Mouse (Mus musculus) urinary bladder, postnatal 10 days (tissue): ENCODE measurements around the gene Bbs9.

Experiments
- DNase-seq: peaks from one replicate; pipeline ENCODE4 v3.0.0; 2022; ENCODE audit warnings: low spot score

The Bbs9 gene

GRCm38 (mm10) chr9:22805981-22806380 lies 330.5 kb downstream of the Bbs9 start:
- no peak for DNase-seq

DNA sequence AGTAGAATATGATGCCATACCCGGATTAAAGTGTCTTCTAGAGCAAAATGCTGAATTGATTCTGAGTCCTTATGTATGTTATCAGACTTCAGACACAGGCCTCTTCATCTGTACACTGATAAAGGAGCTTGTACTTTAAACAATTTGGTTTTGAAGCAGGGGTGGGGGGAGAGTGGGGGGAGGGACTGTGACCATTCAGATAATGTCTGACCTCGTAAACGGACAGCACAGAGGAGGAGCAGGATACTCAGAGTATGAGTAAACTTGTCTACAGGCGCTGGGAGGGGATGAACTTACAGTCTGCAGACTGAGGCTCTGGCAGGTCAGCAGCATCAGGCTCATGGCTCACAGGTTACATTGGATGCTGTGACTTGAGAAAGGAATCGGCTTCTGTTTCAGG lies 331.0 kb downstream of the Bbs9 start:
- DNase-seq = no peak

- DNase-seq = no peak
Measured at GRCm38 (mm10) chr9:22807693-22808092, 332.2 kb downstream of the Bbs9 start.

GRCm38 (mm10) chr9:22809621-22810126 lies 334.2 kb downstream of the Bbs9 start:
- DNase-seq = no peak

GRCm38 (mm10) chr9:22810454-22810853 lies 334.9 kb downstream of the Bbs9 start:
- no peak for DNase-seq

- DNase-seq = no peak
Measured at GRCm38 (mm10) chr9:22811931-22812330, 336.4 kb downstream of the Bbs9 start.

DNA sequence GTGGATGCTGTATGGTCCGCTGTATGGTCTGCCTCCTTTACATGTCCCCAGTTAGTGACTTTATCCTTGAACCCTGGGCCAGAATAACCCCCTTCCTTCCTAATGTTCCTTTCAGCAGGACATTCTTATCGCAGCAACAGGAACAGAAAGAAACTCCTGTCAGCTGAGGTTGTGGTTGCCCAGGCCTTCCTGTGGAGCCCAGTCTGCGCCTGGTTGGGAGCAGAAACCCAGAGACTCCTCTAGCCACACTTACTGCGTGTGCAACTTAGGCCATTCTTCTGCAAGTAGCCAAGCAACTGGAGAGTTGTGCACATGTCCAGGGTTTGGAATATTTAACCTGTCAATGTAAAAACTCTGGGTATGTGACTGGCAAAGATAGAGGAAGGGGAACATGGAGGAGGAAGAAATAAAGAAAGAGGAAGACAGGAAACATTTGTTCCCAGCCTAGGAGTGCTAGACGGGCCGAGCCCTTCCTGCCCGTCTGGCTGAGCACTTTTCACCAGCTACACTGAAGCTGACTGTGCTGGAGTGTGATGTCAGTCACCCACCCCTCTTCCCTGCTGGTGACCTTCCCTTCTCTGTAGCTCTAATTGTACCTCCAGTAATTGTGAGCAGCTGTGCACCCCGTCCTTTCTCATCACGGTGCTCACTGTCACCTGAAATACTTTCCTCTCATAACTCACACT lies 339.0 kb downstream of the Bbs9 start:
- DNase-seq = no peak

- DNase-seq = no peak
Measured at GRCm38 (mm10) chr9:22815093-22815458, 339.6 kb downstream of the Bbs9 start.

- DNase-seq = no peak
Measured at GRCm38 (mm10) chr9:22819539-22819938, 344.0 kb downstream of the Bbs9 start.

DNA sequence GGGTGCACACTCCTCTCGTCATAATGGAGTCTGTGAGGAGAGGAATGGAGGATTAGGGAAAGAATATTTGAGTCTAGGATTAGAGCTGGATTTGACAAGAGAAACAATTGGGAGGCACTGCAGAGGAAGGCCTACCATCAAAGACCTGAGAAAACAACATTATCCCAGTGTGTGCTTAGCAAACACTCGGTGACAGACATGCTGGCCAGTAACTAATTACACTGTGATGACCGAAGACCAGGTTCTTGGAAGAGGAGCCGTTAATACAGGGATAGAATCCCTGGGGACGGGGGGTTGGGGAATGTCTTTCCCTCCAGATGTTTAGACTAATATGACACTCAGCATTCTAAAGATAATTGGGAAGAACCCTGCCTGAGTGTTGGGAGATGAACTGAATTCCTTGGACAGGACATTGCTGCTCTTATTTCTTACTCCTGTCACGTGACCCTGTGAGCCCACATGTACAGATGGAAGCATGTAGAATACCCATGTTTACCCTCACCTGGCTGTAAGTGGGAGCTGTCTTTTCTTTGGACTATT lies 345.2 kb downstream of the Bbs9 start:
- no peak for DNase-seq

- DNase-seq = no peak
Measured at GRCm38 (mm10) chr9:22822770-22823169, 347.3 kb downstream of the Bbs9 start.

DNA sequence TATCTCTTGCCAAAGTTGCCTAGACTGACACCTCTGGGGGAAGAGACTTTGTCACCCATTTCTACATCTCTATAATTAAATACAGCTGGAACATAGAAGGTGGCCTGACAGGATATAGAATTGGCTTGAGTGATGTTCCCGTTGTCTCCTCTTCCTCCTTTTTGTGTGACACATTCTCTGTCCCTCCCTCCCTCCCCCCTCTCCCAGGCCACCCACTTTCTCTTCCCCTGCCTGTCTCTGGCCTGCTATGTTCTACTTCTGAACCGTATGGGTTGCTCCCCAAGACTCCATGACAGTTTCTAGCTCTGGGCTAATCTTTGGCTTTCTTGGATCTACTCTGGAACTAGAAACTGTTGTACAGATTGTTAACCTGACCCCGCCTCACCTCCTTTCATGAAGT lies 348.3 kb downstream of the Bbs9 start:
- no peak for DNase-seq

DNA sequence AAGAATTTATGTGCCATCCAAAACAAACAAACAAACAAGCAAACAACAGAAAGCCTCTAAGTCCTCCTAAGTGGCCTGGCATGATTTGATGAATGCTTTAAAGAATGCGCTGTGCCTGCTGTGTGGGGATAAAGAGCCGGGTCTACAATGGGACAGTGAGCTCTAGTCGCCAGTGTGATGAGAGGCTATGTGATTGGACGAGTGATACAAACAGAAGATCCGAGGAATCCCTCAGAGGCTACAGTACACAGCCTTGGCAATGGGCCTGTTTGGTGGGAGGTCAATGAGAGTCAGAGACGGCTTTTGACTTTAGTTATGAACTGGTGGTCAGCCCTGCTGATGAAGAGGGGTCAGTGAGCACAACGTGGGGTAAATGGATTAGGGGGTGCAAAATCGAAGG lies 349.4 kb downstream of the Bbs9 start:
- DNase-seq = no peak

- no peak for DNase-seq
Measured at GRCm38 (mm10) chr9:22826571-22826990, 351.1 kb downstream of the Bbs9 start.

DNA sequence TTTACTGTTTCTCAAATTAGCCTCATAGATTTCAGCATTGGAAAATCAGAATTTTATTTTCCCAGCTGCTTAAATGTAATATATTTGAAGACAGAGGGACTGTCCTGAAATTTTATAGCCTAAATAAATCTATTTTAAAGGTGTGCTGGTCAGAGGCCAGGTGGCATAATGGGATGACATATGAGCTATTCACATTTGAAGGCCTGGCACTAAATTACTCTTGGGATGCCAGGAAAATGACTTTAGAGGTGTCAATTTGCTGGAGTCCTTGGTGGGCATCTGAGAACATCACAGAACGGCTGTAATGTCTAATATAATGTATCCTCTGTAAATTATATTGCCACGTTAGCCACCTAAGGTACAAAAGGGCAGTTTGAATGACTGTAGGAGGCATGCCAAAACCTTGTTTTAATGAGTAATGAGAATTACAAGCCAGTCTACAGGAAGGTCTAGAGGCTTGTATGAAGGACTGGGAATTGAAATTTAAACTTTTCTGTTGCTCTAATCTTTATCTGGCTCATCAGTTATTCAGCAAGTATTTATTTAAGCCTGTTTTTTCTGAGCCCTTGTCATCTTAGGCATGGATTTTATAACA lies 351.8 kb downstream of the Bbs9 start:
- DNase-seq = no peak

DNA sequence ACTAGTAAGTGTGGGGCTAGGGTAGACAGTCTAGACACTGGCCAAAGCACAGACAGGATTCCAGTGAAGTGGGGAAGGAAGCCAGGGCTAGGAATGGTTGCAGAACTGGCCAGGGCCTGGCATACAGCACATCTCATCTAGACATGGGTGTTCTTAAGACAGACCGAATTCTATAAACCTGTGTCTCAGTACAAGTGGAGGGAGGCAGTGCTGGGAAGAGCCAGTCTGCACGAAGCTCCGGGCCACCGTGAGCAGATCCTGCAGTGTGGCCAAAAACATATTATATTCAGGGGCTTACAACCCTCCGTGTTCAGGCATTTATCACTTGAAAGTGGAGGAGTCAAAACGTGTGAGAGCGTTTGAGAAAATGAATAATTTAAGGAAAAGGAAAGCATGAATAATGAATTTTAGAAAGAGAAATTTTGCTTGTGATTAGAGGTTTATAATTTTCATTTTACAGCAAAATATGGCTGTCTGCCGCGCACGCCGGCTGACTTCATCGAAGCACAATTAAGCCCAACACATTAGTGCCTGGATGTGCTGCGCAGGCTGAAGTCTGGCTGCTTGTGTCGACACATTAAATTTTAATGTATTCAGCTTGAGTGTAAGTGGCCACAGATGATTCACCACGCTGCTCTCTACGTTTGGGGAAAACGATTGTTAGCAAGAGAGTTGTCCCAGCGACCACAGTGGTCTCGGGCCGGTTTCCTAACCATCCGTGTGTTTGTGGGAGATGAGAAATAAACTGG lies 353.9 kb downstream of the Bbs9 start:
- DNase-seq = no peak

DNA sequence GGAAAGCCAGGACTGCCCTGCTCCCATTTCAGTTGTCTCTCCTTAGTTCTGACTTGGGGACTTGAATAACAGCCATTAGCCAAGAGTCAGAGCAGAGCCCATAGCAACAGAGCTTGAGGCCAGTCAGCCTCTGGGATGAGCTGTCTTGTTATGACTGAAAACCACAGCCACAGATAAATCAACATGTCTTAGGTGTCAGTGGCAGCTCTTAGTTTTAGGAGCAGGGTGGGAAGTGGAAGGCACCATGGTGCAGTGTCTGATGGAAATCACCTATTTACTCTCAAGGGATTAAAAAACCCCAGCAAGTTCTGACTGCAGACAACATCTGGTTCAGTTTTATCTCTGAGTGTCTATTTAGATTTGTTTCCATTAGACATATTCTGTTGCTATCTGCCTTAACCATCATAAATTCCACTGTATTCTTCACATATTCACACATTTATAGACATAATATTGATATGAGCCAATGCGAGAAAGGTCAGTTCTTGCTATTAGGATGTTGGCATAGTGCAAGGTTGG lies 359.5 kb downstream of the Bbs9 start:
- DNase-seq = no peak

DNA sequence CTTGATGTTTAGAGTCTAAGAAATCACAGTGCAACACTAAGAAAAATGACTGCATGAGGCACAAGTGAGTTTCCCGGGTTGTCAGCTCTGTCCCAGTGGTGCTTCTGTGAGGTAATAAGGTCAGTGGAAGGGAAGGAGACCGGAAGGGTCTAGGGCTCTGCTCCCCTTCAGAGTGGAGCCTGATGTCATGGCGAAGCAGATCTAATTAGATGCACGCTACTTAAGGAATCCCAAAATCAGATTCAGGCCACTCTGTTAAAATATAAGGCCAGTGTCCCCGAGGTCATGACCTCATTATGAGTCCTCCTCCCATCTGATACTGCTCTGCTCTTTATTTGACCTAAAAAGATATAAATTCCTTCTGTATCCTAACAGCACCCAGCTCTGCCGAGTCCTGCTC lies 361.5 kb downstream of the Bbs9 start:
- DNase-seq = no peak

- DNase-seq = no peak
Measured at GRCm38 (mm10) chr9:22837702-22838210, 362.2 kb downstream of the Bbs9 start.

- DNase-seq = no peak
Measured at GRCm38 (mm10) chr9:22846048-22846447, 370.5 kb downstream of the Bbs9 start.

GRCm38 (mm10) chr9:22846783-22847182 lies 371.3 kb downstream of the Bbs9 start:
- no peak for DNase-seq

DNA sequence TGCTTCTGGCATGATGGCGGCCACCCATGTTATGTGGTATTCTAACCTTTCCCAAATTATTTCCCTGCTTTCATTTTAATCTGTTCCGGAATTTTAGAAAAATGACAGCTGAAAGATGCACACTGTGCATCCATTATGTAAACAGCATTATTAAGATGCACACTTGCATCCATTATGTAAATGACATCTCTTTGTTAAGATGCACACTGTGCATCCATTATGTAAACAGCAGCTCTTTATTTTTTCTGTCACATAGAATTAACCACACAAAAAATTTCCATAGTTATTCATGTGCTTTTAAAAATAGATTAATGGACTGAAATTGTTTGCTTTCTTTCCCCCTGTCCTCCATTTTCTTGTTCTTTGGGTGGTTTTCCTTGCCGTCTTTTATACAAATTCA lies 373.3 kb downstream of the Bbs9 start:
- no peak for DNase-seq
